Mouse (Mus musculus): Measurements from ENCODE around the gene Camta1. TPM values are rescaled to one million over a fixed set of nuclear protein-coding genes. Genes with fewer than 3 reads are reported as not detected.

Gene Camta1
- total RNA-seq, 1 experiment from 2014 or later = 34.9 TPM

DNA sequence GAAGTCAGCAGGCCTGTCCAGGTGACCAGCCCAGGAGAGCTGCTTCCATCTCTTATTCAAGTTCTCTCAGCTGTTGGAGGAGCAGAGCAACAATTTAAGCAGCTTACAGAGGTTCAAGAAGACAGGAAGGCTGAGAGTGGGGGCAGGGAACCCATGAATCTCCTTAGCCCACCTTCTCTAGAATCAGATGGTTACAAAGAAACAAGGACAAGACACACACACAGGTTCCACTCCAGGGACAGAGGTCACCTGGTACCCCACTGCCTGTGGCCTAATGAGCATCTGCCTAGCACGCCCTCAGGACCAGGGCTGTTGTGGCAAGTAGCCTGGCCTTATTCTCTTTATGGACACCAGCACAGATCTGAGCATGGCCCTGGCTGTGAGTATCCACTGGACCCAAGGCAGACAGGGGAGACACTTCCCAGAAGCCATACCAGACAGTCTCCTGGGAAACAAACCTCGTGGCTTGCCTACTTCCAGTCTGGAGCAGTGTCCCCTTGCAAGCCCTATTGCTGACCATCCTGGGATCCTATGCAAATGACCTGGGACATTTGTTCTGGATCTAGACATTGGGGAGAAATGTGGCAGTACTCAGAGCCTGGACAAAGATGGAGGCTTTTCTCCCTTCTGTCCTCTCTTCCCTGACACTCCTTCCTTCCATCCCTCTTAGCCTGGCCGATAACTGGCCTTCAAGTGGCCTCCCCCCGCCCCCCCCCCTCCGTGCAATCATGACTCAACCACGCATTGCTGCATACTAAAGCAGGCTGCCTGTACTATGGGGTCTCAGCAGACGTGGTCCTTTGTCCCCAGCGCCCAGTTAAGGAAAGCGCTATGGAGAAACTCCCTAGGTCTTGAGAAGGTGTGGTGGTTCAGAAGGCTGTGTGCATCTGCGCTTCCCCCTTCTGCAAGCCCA is 733.8 kb downstream of the Camta1 start:
- ATAC-seq (replicated peaks; ENCODE audit: low read depth, poor library complexity, severe bottlenecking) = no peak

DNA sequence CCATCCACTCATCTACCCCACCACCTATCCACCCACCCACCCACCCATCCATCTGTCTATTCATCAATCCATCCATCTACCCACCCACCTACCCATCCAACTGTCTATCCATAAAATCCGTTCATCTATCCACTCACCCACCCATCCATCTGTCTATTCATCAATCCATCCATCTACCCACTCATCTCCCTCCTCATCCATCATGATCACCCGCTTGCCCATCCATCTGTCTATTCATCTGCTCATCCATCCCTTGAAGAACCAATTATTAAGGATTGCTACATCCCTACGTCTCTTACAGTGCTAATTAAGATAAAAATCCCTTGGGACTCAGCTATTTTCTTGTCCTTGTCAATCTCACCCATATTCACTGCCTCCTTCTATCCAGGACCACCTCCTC is 742.8 kb downstream of the Camta1 start:
- ATAC-seq (replicated peaks; ENCODE audit: low read depth, poor library complexity, severe bottlenecking) = no peak

DNA sequence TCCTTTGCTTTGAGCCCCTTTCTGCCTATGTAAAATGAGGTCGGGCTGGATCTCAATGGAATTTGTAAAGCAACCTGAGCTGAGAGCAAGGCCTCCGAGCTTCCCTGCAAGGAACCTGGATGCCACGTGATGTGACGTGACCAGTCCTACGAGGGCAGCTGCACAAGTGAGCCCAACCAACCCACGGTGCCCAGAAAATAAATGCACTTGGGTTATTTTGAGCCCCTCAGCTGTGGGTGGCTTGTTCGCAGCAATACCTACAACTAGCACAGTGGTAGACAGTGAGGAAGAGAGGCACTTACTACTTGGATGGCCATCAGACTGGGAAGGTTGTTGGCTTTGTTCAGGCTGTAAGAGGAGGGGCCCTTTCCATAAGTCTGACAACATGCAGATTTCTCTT is 747.1 kb downstream of the Camta1 start:
- no peak for ATAC-seq (replicated peaks; ENCODE audit: low read depth, poor library complexity, severe bottlenecking)

DNA sequence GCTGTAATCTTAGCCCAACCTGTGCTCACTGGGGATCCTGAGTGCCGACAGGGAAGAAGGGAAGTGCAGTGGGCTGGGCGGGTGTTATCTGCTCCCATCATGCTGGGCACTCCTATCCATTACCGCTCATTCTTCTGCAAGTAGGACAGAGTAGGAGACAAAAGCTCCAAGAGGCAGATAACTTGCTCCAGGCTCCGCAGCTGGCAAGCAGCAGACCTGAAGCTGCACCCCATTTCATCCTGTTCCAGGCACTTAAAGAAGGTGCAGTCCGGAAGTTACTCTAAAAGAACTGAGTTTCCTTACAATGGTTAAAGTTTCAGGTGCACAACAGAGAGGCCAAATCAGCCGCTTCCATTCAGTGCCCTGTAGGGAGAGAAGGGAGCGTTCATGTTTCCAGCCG is 750.5 kb downstream of the Camta1 start:
- ATAC-seq (replicated peaks; ENCODE audit: low read depth, poor library complexity, severe bottlenecking) = no peak

DNA sequence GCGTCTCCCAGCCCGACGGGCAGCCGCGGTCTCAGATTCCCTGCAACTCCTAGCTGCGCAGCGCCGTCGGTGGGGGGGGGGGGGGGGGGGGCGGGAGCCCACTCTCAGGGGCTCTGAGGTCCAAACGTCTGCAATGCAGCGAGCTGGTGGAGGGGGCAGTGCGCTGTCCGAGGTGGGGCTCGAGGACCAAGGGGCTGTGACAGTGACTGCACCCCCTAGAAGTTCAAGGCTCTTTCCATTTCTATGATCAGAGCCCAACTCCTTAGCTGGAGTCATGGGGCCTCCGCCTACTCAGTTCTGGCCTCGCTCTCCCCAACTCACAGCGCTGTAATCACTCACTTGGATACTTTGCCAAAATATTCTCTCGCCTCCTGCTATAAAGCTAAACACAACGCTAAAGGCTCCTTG is 752.8 kb downstream of the Camta1 start:
- no peak for ATAC-seq (replicated peaks; ENCODE audit: low read depth, poor library complexity, severe bottlenecking)

DNA sequence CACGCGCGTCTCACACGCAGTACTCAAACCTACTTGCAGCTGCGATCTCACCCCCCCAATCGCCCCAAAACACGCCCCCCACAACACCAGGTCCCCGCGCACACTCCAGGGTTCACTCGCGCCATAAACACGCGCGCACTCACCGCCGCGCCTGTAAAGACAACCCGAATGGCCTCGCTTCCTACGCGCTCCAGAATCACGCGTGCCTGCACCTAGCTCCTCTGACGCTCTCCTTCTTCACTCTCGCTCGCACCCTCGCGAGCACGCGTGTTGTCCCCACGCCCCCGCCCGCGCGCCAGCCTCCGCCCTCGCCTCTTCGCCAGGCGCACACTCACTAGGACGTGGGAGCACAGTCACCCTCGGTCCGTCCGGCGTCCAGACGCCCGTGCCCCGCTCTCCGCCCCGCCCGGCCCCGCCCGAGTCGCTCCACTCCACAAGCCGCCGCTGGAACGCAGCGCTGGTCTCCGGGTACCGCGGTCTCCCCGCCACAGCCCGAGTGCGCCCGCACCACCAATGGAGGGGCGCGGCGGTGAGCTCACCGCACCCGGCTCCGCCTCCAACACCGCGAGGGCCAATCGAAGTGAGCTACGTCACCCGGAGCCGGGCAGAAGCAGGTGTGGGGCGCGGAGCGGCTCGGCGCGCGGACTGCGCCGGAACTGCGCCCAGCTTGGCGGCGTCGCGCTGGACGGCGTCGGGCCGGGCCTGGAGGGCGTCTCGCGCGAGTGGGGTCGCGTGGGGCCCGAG is 753.5 kb downstream of the Camta1 start:
- ATAC-seq (replicated peaks; ENCODE audit: low read depth, poor library complexity, severe bottlenecking) = peak; percentile 98

DNA sequence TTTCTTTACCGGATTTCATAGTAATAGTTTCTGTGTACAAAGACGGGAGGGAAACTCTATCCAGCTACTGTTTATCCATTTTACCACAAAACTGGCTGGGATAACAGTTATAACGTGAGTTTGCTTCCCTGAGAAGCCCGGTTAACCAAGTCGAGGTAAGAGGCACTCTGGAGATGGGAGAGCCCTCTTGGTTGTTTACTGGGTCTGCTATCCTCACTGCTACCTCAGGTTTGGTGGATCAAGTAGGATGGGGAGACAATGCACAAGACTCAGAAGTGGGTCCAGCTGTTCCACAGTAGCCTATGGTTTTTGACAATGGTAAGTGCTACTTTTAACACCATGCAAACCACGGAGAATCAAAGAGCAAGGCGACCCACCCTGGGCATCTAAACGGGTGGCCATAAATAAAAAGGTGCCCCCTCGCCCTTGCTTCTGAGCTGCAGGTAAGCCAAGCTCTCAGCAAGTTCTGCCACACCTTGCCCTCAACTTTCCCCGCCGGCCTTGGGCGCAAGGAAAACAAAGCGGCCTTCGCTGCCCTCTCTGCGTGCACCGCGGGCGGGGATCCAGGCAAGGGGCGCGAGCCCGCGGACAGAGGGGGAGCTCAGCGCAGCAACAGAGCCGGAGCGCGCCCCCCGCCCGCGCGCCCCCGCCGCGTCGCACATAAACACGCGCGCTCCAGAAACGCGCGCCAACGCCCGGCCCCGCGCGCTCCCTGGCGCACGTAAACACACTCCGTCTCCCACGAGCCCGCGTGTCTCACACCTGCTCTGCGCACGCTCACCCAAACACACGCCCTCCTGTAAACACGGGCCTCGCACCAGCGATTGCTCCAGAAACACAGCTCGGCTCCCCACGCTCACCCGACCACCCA is 754.3 kb downstream of the Camta1 start:
- no peak for ATAC-seq (replicated peaks; ENCODE audit: low read depth, poor library complexity, severe bottlenecking)

DNA sequence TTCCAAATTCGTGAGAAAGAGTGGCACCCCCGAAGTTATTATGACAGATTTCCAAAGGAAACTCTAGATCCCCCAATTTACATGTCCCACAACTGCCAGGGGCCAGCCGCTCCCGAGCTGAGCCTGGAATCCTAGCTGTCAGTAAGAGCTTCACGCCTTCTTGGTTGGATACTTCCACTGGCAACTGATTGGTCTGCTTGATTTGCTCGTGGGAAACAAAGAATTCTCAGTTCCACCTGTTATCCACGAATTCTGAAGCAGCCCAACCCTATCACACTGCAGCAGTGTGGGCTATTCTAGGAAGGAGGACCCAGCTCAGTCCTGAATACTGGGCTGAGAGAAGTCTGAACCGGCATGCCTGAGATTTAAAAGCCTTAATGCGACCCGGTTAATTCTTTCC is 755.2 kb downstream of the Camta1 start:
- no peak for ATAC-seq (replicated peaks; ENCODE audit: low read depth, poor library complexity, severe bottlenecking)

DNA sequence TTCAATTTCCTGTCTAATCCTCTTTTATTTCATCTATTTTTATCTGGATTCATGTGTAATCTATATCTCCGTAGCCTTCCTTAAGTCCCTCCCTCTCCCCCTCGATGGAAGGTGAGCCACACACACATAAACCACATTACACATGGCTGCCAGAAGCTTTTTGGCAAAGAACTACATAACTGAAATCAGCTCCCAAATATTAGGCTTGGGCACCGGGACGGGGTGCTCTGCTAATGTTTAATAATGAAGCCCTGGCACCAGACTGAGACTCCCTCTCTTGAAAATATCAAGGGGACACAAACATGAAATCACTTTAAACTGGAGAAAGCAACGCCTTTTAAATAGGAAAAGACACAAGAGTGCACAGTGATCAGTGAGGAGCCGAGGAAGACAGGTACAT is 755.8 kb downstream of the Camta1 start:
- ATAC-seq (replicated peaks; ENCODE audit: low read depth, poor library complexity, severe bottlenecking) = no peak

DNA sequence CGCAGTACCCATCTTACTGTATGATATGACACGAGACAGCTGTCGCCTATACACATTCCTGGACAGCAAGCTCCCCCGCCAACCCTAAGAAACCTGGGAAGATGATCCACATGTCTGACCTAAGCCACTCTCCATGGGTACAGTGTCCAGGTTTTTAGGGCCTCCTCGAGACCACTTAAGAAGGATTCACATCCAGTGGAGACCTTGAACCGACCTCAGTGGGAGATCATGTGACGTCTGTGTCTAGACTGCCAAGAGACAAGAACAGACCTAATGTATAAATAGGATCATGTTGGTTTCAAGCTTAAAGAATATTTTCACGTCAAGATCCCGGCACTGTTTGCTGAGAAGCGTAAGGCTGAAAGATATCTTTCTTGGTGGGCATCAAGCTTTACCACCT is 757.5 kb downstream of the Camta1 start:
- no peak for ATAC-seq (replicated peaks; ENCODE audit: low read depth, poor library complexity, severe bottlenecking)

DNA sequence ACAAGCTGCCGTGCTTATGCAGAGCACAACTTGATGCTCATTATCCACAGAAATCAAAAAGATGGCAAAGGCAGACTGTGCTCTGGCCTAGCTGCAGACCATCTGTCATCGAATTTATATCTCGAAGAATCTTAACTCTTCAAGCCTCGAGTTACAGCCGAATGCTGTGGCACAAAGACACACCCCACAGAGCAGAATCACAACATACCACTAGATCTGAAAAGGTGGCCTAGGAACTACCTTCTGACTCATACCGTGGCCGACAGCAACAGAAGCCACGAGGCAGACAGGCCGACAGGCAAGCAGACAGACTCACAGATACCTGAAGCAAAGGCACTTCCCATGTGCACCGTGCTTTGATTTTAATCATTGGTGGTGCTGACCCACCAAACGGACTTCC is 758.0 kb downstream of the Camta1 start:
- no peak for ATAC-seq (replicated peaks; ENCODE audit: low read depth, poor library complexity, severe bottlenecking)

DNA sequence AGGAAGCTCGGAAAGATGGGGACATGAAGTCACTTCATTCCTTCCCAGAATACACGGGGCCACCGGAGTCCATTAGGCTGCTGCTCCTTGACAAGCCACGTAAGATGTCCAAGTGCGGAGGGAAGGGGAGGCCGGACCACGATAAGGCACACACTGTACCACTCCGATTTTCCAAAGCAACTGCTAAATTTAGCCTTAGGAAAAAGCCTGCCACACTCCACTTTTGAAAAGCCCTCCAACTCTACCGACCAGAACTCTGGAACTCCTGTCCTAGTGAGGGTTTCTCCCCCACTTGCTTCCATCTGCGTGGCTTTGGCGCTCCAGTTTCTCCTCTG is 764.6 kb downstream of the Camta1 start:
- no peak for ATAC-seq (replicated peaks; ENCODE audit: low read depth, poor library complexity, severe bottlenecking)

DNA sequence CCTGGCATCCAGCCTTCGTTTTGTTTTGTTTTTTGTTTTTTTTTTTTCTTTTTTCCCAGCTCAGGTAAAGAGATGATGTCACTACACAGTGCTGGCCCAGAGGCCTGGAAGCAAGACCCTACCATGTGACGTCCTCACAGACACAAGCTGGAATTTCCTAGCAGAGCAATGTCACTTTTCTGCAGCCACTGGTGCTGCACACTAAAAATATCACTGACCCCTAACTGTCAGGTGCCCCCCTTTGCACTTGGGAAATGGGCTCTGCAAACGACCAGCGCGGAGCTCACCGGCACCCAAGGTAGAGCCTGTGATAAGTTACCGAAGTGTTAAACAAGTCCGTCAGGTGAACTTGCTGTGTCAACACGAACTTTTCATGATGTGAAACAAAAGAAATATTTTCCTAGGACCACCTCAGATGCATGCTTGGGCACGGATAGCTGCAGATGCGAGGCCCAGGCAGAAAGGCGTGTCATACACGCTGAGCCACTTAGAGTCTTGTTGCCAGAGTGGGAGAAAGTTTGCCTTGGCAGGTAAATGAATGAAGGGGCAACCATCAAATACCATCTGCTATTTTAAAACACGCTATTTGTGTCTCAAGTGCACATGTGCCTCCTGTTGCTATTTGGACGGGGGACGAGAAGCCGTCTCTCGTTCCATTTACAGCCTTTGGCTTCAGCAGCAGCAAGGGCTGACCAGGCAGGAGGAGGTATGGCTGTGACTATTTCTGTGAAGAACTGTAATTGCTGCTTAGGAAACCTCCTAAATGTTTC is 765.2 kb downstream of the Camta1 start:
- no peak for ATAC-seq (replicated peaks; ENCODE audit: low read depth, poor library complexity, severe bottlenecking)

DNA sequence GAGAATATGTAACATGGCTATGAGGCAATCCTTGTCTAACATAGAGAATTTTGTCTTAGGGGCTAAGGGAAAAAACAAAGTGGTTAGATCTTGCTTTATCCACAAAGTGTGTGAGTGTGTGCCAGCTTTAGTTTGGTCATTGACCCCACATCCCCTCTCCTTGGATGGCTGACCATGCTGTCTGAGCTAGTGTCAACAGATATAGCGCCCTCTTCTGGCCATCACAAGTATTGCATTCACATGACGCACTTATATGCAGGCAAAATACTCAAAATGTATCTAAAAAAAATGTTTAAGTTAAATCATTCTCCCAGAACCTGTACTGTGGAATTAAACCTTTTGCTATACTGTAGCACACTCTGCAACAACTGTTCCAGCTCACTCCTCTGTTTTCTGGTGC is 766.5 kb downstream of the Camta1 start:
- ATAC-seq (replicated peaks; ENCODE audit: low read depth, poor library complexity, severe bottlenecking) = 0 out of 2 replicates have a peak, but pooled peaks have one; percentile 42

DNA sequence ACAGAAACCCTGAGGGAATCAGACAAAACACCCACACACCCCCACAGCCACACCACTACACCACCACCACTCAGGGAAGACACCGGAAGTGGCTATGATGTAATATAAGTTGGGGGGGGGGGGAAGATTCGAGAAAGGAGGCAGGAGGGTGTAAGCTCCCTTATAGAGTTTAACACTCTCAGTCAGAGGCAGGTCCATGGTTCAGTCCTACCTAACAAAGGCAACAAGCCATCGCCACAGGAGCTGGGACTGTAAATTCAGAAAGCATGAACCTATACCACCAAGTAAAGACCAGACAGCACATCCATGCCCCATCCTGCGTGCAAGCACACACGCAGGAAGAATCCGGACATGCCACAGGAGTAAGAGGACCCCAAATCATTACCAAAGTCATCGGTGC is 772.4 kb downstream of the Camta1 start, which contains the start of gene Gm13090:
TSS of gene Gm13090 (plus strand) at position 301 of the 400 bp plus-strand sequence.
- ATAC-seq (replicated peaks; ENCODE audit: low read depth, poor library complexity, severe bottlenecking) = no peak

DNA sequence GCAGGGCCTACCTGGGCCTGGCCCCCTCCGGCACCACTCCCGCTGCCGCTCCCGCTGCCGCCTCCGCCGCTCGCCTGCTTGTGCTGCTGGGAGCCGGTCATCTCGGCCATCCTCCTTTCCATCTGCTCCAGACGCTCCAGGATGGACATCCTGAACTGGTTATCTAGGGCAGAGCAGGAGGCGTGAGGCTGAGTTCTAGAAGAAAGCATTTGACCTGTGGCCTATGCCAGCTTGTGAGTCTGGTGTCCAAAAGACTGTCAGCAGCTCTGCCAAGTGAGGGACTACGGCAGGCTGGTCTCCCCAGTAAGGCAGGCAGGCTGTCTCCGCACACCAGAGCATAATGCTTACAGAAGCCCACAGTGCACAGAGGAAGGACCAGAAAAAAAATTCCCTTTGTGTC is 772.9 kb downstream of the Camta1 start:
- no peak for ATAC-seq (replicated peaks; ENCODE audit: low read depth, poor library complexity, severe bottlenecking)

DNA sequence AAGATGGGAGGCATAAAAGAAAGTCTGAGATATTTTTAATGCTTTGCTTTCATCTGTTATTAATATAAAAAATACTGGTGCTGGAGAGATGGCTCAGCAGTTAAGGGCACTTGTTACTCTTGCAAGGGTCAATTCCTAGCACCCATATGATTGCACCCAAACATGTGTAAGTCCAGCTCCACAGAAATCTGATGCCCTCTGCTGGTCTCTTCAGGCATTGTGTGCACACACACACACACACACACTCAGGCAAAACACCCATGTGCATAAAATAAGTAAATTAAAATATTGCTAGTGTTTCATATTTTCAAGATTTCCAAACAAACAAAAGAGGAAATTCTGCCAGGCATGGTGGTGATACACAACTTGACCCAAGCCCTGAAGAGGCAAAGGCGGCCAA is 774.3 kb downstream of the Camta1 start:
- ATAC-seq (replicated peaks; ENCODE audit: low read depth, poor library complexity, severe bottlenecking) = no peak

DNA sequence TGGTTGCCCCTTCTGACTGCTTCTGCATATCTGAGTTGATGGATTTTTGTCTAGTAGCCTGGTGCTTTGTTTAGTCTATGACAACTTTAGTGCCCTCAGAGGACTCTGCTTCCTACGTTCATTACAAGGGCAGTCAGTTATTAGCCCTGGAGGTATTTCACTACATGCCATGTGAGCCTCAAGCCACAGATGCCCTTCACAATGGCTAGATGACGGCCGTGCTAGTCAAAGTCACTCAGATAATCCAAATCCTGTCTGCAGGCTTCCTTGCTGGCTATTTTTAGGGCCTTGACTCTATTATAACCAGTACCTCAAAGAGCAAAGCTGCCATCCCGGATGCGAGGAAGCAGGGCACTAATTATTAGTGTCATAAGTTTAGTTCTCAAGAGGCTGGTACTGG is 778.6 kb downstream of the Camta1 start:
- no peak for ATAC-seq (replicated peaks; ENCODE audit: low read depth, poor library complexity, severe bottlenecking)

DNA sequence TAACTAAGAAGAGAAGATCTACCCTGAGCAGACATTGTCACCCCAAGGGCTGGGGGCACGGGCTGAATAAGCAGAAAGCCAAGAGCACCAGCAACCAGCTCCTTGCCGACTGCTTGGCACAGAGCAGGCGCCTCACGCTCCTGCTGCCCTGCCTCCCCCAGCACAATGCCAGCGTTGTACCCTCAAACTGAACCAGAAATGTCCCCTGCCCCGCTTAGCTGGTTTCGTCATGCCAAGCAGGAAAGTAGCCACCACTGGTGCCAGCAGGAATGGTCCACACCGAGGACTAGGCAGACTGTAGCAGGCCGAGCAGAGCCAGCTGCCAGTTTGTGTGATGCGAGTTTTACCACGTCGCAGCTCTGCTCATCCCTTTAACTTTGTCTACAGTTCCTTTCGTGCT is 779.7 kb downstream of the Camta1 start:
- ATAC-seq (replicated peaks; ENCODE audit: low read depth, poor library complexity, severe bottlenecking) = no peak

DNA sequence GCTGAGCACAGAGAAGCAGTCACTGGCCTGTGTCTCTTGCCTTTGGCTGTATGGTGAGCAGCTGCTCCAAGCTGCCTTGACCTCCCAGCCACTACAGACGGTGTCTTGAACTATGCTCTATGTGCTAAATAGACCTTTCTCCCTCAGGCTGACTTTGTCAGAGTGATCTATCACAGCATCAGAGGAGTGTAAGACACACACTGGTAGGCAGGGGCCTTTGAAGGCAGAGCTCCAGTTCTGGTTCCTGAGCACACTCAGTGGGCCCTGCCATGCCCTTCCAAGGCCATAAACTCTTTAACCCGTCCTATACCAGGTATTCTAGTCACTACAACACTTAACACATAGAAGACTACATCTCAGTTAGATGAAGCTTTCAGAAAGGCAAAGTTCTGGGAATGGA is 780.3 kb downstream of the Camta1 start:
- ATAC-seq (replicated peaks; ENCODE audit: low read depth, poor library complexity, severe bottlenecking) = no peak

All from common myeloid progenitor, adult 5-6 weeks (primary cell).